Mouse (Mus musculus): ENCODE measurements around the gene Armc3. TPM values are rescaled to one million over a fixed set of nuclear protein-coding genes. Genes with fewer than 3 reads are reported as not detected.

Gene Armc3
- polyA plus RNA-seq (2015; fragmentation: Nextera tagmentation; extraction: Ambion mirVana): 0.11 TPM in 1 of 2 replicates, not detected in the other

- 16% methylated on average over 24 of the region's 24 CpGs for WGBS
- Histone ChIP-seq H3K4me1 (ENCODE audit: control insufficient read depth, insufficient read depth, low read length) (peaks cover 7% of the 10 kb centered on the region; the same call in 1 of the 2 replicates), H3K9ac (ENCODE audit: low read depth, low read length) (peak within 1 kb of the TSS; percentile 47; the same call in 1 of the 2 replicates), H3K27ac (ENCODE audit: low read length) (no peak within 1 kb of the TSS), H3K4me2 (ENCODE audit: low read depth, low read length) (peak within 1 kb of the TSS; percentile 48), H3K27me3 (replicated peaks; ENCODE audit: control insufficient read depth, insufficient read depth, low read length) (no peaks in the 10 kb centered on the region), H3K4me3 (ENCODE audit: low read length) (peak within 1 kb of the TSS; percentile 50), H3K36me3 (ENCODE audit: control insufficient read depth, insufficient read depth, low read length) (no peaks in the 10 kb centered on the region), H3K9me3 (ENCODE audit: control insufficient read depth, low read length) (no peaks in the 10 kb centered on the region)
- peak; percentile 90 for ATAC-seq
Measured at GRCm38 (mm10) chr2:19198452-19199365, at the start of gene Armc3. TSS of gene Armc3 (plus strand) at chr2:19199302.

GRCm38 (mm10) chr2:19152687-19153086 lies 46.4 kb upstream of the Armc3 start:
- Histone ChIP-seq H3K27me3 (replicated peaks; ENCODE audit: control insufficient read depth, insufficient read depth, low read length) (no peaks in the 10 kb centered on the region), H3K4me1 (ENCODE audit: control insufficient read depth, insufficient read depth, low read length) (no peaks in the 10 kb centered on the region), H3K9me3 (ENCODE audit: control insufficient read depth, low read length) (no peaks in the 10 kb centered on the region), H3K4me2 (ENCODE audit: low read depth, low read length) (no peak overlapping the region), H3K36me3 (ENCODE audit: control insufficient read depth, insufficient read depth, low read length) (no peaks in the 10 kb centered on the region), H3K4me3 (ENCODE audit: low read length) (no peak overlapping the region), H3K27ac (ENCODE audit: low read length) (no peak overlapping the region), H3K9ac (ENCODE audit: low read depth, low read length) (no peak overlapping the region)
- ATAC-seq: no peak
- 88% methylated on average over 1 of the region's 1 CpGs for WGBS

- Histone ChIP-seq H3K4me2 (ENCODE audit: low read depth, low read length) (no peak overlapping the region), H3K27me3 (replicated peaks; ENCODE audit: control insufficient read depth, insufficient read depth, low read length) (no peaks in the 10 kb centered on the region), H3K9me3 (ENCODE audit: control insufficient read depth, low read length) (no peaks in the 10 kb centered on the region), H3K4me3 (ENCODE audit: low read length) (no peak overlapping the region), H3K36me3 (ENCODE audit: control insufficient read depth, insufficient read depth, low read length) (no peaks in the 10 kb centered on the region), H3K4me1 (ENCODE audit: control insufficient read depth, insufficient read depth, low read length) (peaks cover 4% of the 10 kb centered on the region; the same call in 1 of the 2 replicates), H3K27ac (ENCODE audit: low read length) (no peak overlapping the region), H3K9ac (ENCODE audit: low read depth, low read length) (no peak overlapping the region)
- ATAC-seq: no peak
- WGBS: 71% methylated on average over 4 of the region's 4 CpGs
Measured at GRCm38 (mm10) chr2:19156176-19156575, 42.9 kb upstream of the Armc3 start.

GRCm38 (mm10) chr2:19159539-19159938 lies 39.6 kb upstream of the Armc3 start:
- peaks cover 4% of the 10 kb centered on the region; the same call in 1 of the 2 replicates for H3K4me1 ChIP-seq (ENCODE audit: control insufficient read depth, insufficient read depth, low read length)
- no peak overlapping the region for H3K4me2 ChIP-seq (ENCODE audit: low read depth, low read length)
- no peaks in the 10 kb centered on the region for H3K27me3 ChIP-seq (replicated peaks; ENCODE audit: control insufficient read depth, insufficient read depth, low read length)
- H3K27ac ChIP-seq (ENCODE audit: low read length): no peak overlapping the region
- no peak overlapping the region for H3K4me3 ChIP-seq (ENCODE audit: low read length)
- H3K9ac ChIP-seq (ENCODE audit: low read depth, low read length): no peak overlapping the region
- ATAC-seq: no peak
- WGBS: 74% methylated on average over 5 of the region's 5 CpGs
- H3K36me3 ChIP-seq (ENCODE audit: control insufficient read depth, insufficient read depth, low read length): no peaks in the 10 kb centered on the region
- no peaks in the 10 kb centered on the region for H3K9me3 ChIP-seq (ENCODE audit: control insufficient read depth, low read length)

GRCm38 (mm10) chr2:19160368-19161114 lies 38.6 kb upstream of the Armc3 start:
- WGBS: 22% methylated on average over 8 of the region's 8 CpGs

GRCm38 (mm10) chr2:19164234-19164633 lies 34.9 kb upstream of the Armc3 start:
- Histone ChIP-seq H3K27ac (ENCODE audit: low read length) (no peak overlapping the region), H3K9ac (ENCODE audit: low read depth, low read length) (no peak overlapping the region), H3K36me3 (ENCODE audit: control insufficient read depth, insufficient read depth, low read length) (no peaks in the 10 kb centered on the region), H3K9me3 (ENCODE audit: control insufficient read depth, low read length) (no peaks in the 10 kb centered on the region), H3K4me2 (ENCODE audit: low read depth, low read length) (no peak overlapping the region), H3K27me3 (replicated peaks; ENCODE audit: control insufficient read depth, insufficient read depth, low read length) (no peaks in the 10 kb centered on the region), H3K4me3 (ENCODE audit: low read length) (no peak overlapping the region), H3K4me1 (ENCODE audit: control insufficient read depth, insufficient read depth, low read length) (peaks cover 4% of the 10 kb centered on the region; the same call in 1 of the 2 replicates)
- WGBS: 82% methylated on average over 1 of the region's 1 CpGs
- no peak for ATAC-seq

More at GRCm38 (mm10) chr2:19160368-19161114, 38.6 kb upstream of the Armc3 start:
- Histone ChIP-seq H3K36me3 (ENCODE audit: control insufficient read depth, insufficient read depth, low read length) (no peaks in the 10 kb centered on the region), H3K4me3 (ENCODE audit: low read length) (no peak overlapping the region), H3K4me1 (ENCODE audit: control insufficient read depth, insufficient read depth, low read length) (peaks cover 4% of the 10 kb centered on the region; the same call in 1 of the 2 replicates), H3K27me3 (replicated peaks; ENCODE audit: control insufficient read depth, insufficient read depth, low read length) (no peaks in the 10 kb centered on the region), H3K27ac (ENCODE audit: low read length) (no peak overlapping the region), H3K9ac (ENCODE audit: low read depth, low read length) (no peak overlapping the region), H3K9me3 (ENCODE audit: control insufficient read depth, low read length) (no peaks in the 10 kb centered on the region), H3K4me2 (ENCODE audit: low read depth, low read length) (no peak overlapping the region)
- no peak for ATAC-seq

GRCm38 (mm10) chr2:19176827-19177236 lies 22.3 kb upstream of the Armc3 start:
- 26% methylated on average over 1 of the region's 1 CpGs for WGBS
- Histone ChIP-seq H3K27me3 (replicated peaks; ENCODE audit: control insufficient read depth, insufficient read depth, low read length) (no peaks in the 10 kb centered on the region), H3K9ac (ENCODE audit: low read depth, low read length) (no peak overlapping the region), H3K27ac (ENCODE audit: low read length) (no peak overlapping the region), H3K4me3 (ENCODE audit: low read length) (no peak overlapping the region), H3K9me3 (ENCODE audit: control insufficient read depth, low read length) (no peaks in the 10 kb centered on the region), H3K4me1 (ENCODE audit: control insufficient read depth, insufficient read depth, low read length) (no peaks in the 10 kb centered on the region), H3K4me2 (ENCODE audit: low read depth, low read length) (no peak overlapping the region), H3K36me3 (ENCODE audit: control insufficient read depth, insufficient read depth, low read length) (no peaks in the 10 kb centered on the region)
- no peak for ATAC-seq

- 30% methylated on average over 13 of the region's 13 CpGs for WGBS
- no peak for ATAC-seq
- no peaks in the 10 kb centered on the region for H3K36me3 ChIP-seq (ENCODE audit: control insufficient read depth, insufficient read depth, low read length)
- H3K4me1 ChIP-seq (ENCODE audit: control insufficient read depth, insufficient read depth, low read length): peaks cover 7% of the 10 kb centered on the region; the same call in 1 of the 2 replicates
- peak overlapping the region; percentile 50 for H3K4me3 ChIP-seq (ENCODE audit: low read length)
- peak overlapping the region; percentile 48 for H3K4me2 ChIP-seq (ENCODE audit: low read depth, low read length)
- no peaks in the 10 kb centered on the region for H3K27me3 ChIP-seq (replicated peaks; ENCODE audit: control insufficient read depth, insufficient read depth, low read length)
- H3K9ac ChIP-seq (ENCODE audit: low read depth, low read length): peak overlapping the region; percentile 11; the same call in 1 of the 2 replicates
- H3K27ac ChIP-seq (ENCODE audit: low read length): no peak overlapping the region
- H3K9me3 ChIP-seq (ENCODE audit: control insufficient read depth, low read length): no peaks in the 10 kb centered on the region
Measured at GRCm38 (mm10) chr2:19199366-19199853, 308 bp downstream of the Armc3 start.

GRCm38 (mm10) chr2:19200112-19200511 lies 1.0 kb downstream of the Armc3 start:
- Histone ChIP-seq H3K27ac (ENCODE audit: low read length) (no peak overlapping the region), H3K4me2 (ENCODE audit: low read depth, low read length) (no peak overlapping the region), H3K9ac (ENCODE audit: low read depth, low read length) (no peak overlapping the region), H3K9me3 (ENCODE audit: control insufficient read depth, low read length) (no peaks in the 10 kb centered on the region), H3K4me1 (ENCODE audit: control insufficient read depth, insufficient read depth, low read length) (peaks cover 7% of the 10 kb centered on the region; the same call in 1 of the 2 replicates), H3K4me3 (ENCODE audit: low read length) (no peak overlapping the region), H3K27me3 (replicated peaks; ENCODE audit: control insufficient read depth, insufficient read depth, low read length) (no peaks in the 10 kb centered on the region), H3K36me3 (ENCODE audit: control insufficient read depth, insufficient read depth, low read length) (no peaks in the 10 kb centered on the region)
- ATAC-seq: no peak
- WGBS: 57% methylated on average over 1 of the region's 1 CpGs

All from intestine, embryonic 16.5 days (tissue).